Mouse (Mus musculus) MEL (cell line): ENCODE data around the gene Tm9sf2.

Experiments
- CTCF ChIP-seq, 3 experiments: IDR thresholded peaks in 2 of 3; conservative IDR thresholded peaks in 1 of 3; 2 replicates each; pipeline ENCODE4 v1.5.1; 2011 to 2012; ENCODE audit warnings: low read length in 3 of 3, low read depth in 2 of 3, mild to moderate bottlenecking in 2 of 3, improper control_type of control experiment in 1 of 3, inconsistent platforms in 1 of 3, mixed read lengths in 1 of 3, moderate library complexity in 1 of 3; ENCODE audit not compliant: control insufficient read depth in 1 of 3, insufficient read depth in 1 of 3, poor library complexity in 1 of 3, severe bottlenecking in 1 of 3
- POLR2A ChIP-seq, 2 experiments: IDR thresholded peaks; 2 replicates each; pipeline ENCODE4 v1.6.1; 2011 to 2012; ENCODE audit warnings: low read length in 2 of 2, mild to moderate bottlenecking in 2 of 2, control low read depth in 1 of 2, improper control_type of control experiment in 1 of 2, low read depth in 1 of 2, moderate library complexity in 1 of 2; ENCODE audit not compliant: control insufficient read depth in 1 of 2, insufficient read depth in 1 of 2, poor library complexity in 1 of 2

DNA sequence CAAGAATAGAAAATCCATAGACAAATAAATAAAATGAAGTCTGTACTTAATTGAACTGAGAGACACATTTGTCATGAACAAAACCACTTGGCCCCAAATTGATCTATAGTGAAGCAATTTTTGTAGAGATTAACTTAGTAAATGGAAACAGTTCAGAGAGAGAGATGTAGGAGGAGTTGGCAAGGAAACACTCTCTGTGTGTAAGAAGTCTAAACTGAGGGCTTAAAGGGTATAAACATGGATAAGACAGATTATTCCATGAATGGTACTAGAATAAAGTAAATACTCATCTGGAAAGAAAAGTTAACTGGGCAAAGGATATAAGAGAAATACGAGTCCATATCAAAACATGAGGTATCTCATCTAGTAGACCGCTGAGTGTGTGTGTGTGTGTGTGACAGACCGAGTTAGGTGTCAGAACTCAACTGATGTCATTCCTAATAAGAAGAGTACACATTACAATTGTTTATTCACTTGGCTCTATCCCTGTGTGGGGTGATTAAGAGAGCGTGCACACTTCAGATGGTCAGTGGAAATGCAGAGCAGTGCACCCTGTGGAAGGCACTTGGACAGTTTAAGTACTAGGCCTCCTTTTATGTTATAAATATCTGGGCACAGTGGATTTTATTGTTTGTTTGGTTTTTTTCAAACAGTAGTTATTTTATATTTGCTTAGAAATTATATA is 36.9 kb downstream of the Tm9sf2 start:
- TF ChIP-seq POLR2A (IDR thresholded peaks at IDR 0.05; ENCODE audit: control insufficient read depth in 1 of 2, insufficient read depth in 1 of 2, low read depth in 1 of 2, low read length in 2 of 2, poor library complexity in 1 of 2) = no peak
- TF ChIP-seq CTCF (IDR thresholded peaks at IDR 0.05 in 2 of 3, conservative IDR thresholded peaks at IDR 0.05 in 1 of 3; ENCODE audit: control insufficient read depth in 1 of 3, insufficient read depth in 1 of 3, low read depth in 2 of 3, low read length in 3 of 3, poor library complexity in 1 of 3, severe bottlenecking in 1 of 3) = no peak
